ENCODE assay signal across 21 mouse cellular contexts in genomic region chr1:81718233-81718632, GRCm38 (mm10).
DNase-seq lines count a peak whose midpoint lies in the region; ATAC-seq and TF ChIP-seq lines count a peak whose summit lies in the region.
"Had no signal": no experiment of that assay in that cellular context is flagged by ENCODE, and none has a peak within 500 bp of the region (broad histone marks: within the 10 kb centered on the region; RNA-seq: fewer than 3 reads in every experiment).

No protein-coding gene starts in this region.

- H3K9me3 ChIP-seq in kidney, postnatal 0 days (replicated peaks; ENCODE audit: low read length): no peaks in the 10 kb centered on the region
- H3K9me3 ChIP-seq in embryonic facial prominence, embryonic 11.5 days (replicated peaks; ENCODE audit: control insufficient read depth, low read length): no peaks in the 10 kb centered on the region
- H3K9me3 ChIP-seq: embryonic facial prominence, embryonic 13.5 days; heart, embryonic 12.5 days; hindbrain, embryonic 12.5 days; limb, embryonic 15.5 days had no signal

- DNase-seq in kidney, postnatal 0 days (ENCODE audit: low spot score): peak; percentile 20
- no peak for DNase-seq in kidney, adult 9 months
- DNase-seq in 3T3-L1 (ENCODE audit: low read depth, low spot score): peak; percentile 31
- peak; percentile 18 for DNase-seq in brain, embryonic 14.5 days (ENCODE audit: low read depth)
- peak; percentile 39 for DNase-seq in embryonic facial prominence, embryonic 11.5 days (ENCODE audit: low spot score)
- no peak for DNase-seq in layer of hippocampus, postnatal 10 days (ENCODE audit: low spot score in 2 of 2)
- DNase-seq in spleen, postnatal 14 days (ENCODE audit: low spot score in 2 of 2): no peak
- DNase-seq in natural killer cell, adult 2 months (ENCODE audit: low spot score in 2 of 2): no peak
- DNase-seq: adrenal gland, adult 8-10 months; cerebellum, postnatal 14 days; heart, adult 11 months; heart, postnatal 14 days; kidney, adult 2 months; kidney, postnatal 4 days; layer of hippocampus, adult 9-11 months; thymus, adult 2 months had no signal

- no peak overlapping the region for H3K9ac ChIP-seq in kidney, postnatal 0 days (ENCODE audit: low read depth, low read length)
- no peak overlapping the region for H3K9ac ChIP-seq in embryonic facial prominence, embryonic 11.5 days (replicated peaks; ENCODE audit: low read length)
- H3K9ac ChIP-seq: embryonic facial prominence, embryonic 13.5 days; heart, embryonic 12.5 days; hindbrain, embryonic 12.5 days; limb, embryonic 15.5 days had no signal

- H3K4me3 ChIP-seq in kidney, postnatal 0 days (replicated peaks; ENCODE audit: low read depth, low read length): no peak overlapping the region
- H3K4me3 ChIP-seq in embryonic facial prominence, embryonic 11.5 days (ENCODE audit: low read depth, low read length): no peak overlapping the region
- H3K4me3 ChIP-seq: embryonic facial prominence, embryonic 13.5 days; heart, embryonic 12.5 days; hindbrain, embryonic 12.5 days; limb, embryonic 15.5 days had no signal

- no peaks in the 10 kb centered on the region for H3K4me1 ChIP-seq in kidney, postnatal 0 days (replicated peaks; ENCODE audit: insufficient read depth, low read length)
- H3K4me1 ChIP-seq in embryonic facial prominence, embryonic 11.5 days (ENCODE audit: control insufficient read depth, insufficient read depth, low read length): no peaks in the 10 kb centered on the region
- H3K4me1 ChIP-seq: embryonic facial prominence, embryonic 13.5 days; heart, embryonic 12.5 days; hindbrain, embryonic 12.5 days; limb, embryonic 15.5 days had no signal

- H3K27ac ChIP-seq in kidney, postnatal 0 days: no peak overlapping the region
- H3K27ac ChIP-seq in embryonic facial prominence, embryonic 11.5 days (replicated peaks; ENCODE audit: low read depth, low read length): no peak overlapping the region
- H3K27ac ChIP-seq: embryonic facial prominence, embryonic 13.5 days; hindbrain, embryonic 12.5 days; limb, embryonic 15.5 days had no signal

- no peaks in the 10 kb centered on the region for H3K36me3 ChIP-seq in kidney, postnatal 0 days (ENCODE audit: insufficient read depth, low read length)
- H3K36me3 ChIP-seq in embryonic facial prominence, embryonic 11.5 days (replicated peaks; ENCODE audit: control insufficient read depth, insufficient read depth, low read depth, low read length): no peaks in the 10 kb centered on the region
- H3K36me3 ChIP-seq: embryonic facial prominence, embryonic 13.5 days; heart, embryonic 12.5 days; hindbrain, embryonic 12.5 days; limb, embryonic 15.5 days had no signal

- H3K27me3 ChIP-seq in kidney, postnatal 0 days (ENCODE audit: insufficient read depth, low read length): no peaks in the 10 kb centered on the region
- H3K27me3 ChIP-seq in embryonic facial prominence, embryonic 11.5 days (ENCODE audit: control insufficient read depth, insufficient read depth, low read length): no peaks in the 10 kb centered on the region
- H3K27me3 ChIP-seq: embryonic facial prominence, embryonic 13.5 days; heart, embryonic 12.5 days; hindbrain, embryonic 12.5 days; limb, embryonic 15.5 days had no signal

- ATAC-seq in kidney, postnatal 0 days (replicated peaks; ENCODE audit: low FRiP score, low read depth): no peak
- no peak for ATAC-seq in embryonic facial prominence, embryonic 11.5 days (replicated peaks; ENCODE audit: insufficient number of reproducible peaks, low FRiP score, low TSS enrichment, low read depth)
- ATAC-seq: midbrain, embryonic 16.5 days had no signal

- no peak for TF ChIP-seq CTCF in kidney, postnatal 0 days (IDR thresholded peaks at IDR 0.05; ENCODE audit: low read depth)
- TF ChIP-seq CTCF in brain, embryonic 14.5 days (IDR thresholded peaks at IDR 0.05; ENCODE audit: borderline replicate concordance, extremely low read depth, insufficient read depth, insufficient read length): no peak

- H3K4me2 ChIP-seq in kidney, postnatal 0 days (ENCODE audit: low read length): no peak overlapping the region
- no peak overlapping the region for H3K4me2 ChIP-seq in embryonic facial prominence, embryonic 11.5 days (ENCODE audit: low read depth, low read length)
- H3K4me2 ChIP-seq: embryonic facial prominence, embryonic 13.5 days; heart, embryonic 12.5 days; hindbrain, embryonic 12.5 days; limb, embryonic 15.5 days had no signal

- no peak for TF ChIP-seq POLR2A in brain, embryonic 14.5 days (IDR thresholded peaks at IDR 0.05; ENCODE audit: borderline replicate concordance, extremely low read depth, insufficient read depth, insufficient read length, poor library complexity, severe bottlenecking)

Comparison
In these comparisons a context has a peak if more than half of its experiments do, and no peak if none do; other contexts are left out.
1. DNase-seq: peak in kidney, postnatal 0 days (single experiment), 3T3-L1 (single experiment), brain, embryonic 14.5 days (single experiment) and embryonic facial prominence, embryonic 11.5 days (single experiment); none in kidney, adult 9 months (single experiment), layer of hippocampus, postnatal 10 days (0 of 2), spleen, postnatal 14 days (0 of 2) and natural killer cell, adult 2 months (0 of 2).